Mouse (Mus musculus) adrenal gland, adult 18-20 months (tissue): ENCODE data around the gene Srarp. TPM values are rescaled to one million over a fixed set of nuclear protein-coding genes. Genes with fewer than 3 reads are reported as not detected.

Source experiments
- DNase-seq, 2 experiments: peaks; one replicate each; pipeline ENCODE4 v3.0.0; 2021 to 2022; ENCODE audit warnings: low spot score in 2 of 2
- total RNA-seq, 2 experiments: library from RNA; stranded (reverse); gene quantifications; 1 replicate in 1 of 2; 2 replicates in 1 of 2; pipeline ENCODE4 v1.2.3; 2021

Srarp gene
- total RNA-seq, 2 experiments from 2014 or later: 0.35 TPM; not detected in 1

DNA sequence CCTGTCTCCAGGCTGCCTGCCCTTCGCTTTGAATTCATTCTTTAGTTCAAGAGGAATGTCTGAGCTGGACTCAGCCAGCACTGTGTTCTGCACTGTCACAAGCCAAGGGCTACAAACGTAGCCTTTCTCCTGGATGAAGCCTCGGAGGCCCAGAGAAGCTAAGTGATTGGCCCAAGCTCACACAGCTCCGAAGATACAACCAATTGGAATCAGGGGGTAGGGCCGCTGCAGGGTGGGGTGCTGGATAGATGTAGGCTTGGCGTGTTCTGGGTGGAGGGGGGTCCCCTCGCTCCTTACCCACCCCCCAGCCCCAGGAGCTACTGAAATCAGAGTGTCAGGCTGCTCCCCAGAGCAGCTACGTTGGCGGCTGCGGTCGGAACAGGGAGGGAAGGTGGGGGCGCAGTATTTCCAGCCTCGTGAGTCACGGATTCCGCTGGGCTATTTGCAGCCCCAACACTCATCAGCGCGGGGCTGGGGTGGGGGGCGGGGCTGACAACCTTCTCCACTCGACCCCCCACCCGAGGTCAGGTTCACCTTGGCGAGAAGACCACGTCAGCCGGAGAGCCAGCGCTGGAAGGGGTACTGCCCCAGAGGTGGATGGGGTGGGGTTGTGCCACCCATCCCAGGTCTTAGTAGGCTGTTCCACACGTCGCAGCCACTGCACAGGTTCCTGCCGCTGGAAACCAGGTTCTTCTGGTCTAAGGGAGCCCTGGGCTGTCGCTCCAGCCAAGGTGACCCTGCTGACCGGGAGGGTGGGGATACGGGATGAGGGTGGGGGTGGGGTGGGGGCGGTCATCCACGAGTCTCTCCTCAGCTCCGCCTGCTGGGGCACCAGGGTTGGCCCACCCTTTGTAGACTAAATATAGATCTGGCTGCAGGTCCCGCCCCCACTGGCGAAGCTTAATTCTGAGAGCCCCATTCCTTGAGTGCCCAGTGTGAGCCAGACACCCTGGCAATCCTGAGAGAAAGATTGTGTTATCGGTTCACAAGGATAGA lies 10.1 kb downstream of the Srarp start:
- DNase-seq: no peak

DNA sequence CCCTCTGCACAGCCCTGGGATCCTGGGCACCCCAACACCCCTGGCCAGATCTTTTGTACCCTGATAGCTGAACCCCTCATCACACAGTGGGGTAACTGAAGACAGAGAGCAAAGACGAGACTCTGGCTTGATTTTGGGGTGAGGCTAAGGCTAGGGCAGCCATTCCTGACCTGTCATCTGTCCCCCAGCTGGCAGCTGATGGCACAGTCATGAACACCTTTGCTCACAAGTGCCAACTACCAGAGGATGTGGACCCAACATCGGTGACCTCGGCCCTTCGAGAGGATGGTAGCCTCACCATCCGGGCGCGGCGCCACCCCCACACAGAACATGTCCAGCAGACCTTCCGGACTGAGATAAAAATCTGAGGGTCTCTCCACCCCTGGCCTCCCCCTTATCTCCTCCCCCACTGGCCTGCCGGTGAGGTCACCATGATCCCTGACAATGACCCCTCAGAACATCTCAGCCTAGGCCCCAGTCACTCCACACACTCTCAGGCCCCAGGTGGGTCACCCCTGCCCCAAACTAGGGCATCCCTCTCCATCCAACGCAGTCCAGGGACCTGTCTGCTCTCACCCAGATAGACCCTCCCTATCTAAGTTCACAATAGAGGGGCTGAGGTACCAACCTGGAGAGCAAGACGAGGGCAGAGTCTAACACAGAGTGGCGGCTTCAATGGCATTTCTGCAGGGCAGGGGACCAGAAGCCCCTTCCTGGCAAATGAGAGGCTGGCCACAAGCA lies 12.0 kb downstream of the Srarp start:
- no peak for DNase-seq

DNA sequence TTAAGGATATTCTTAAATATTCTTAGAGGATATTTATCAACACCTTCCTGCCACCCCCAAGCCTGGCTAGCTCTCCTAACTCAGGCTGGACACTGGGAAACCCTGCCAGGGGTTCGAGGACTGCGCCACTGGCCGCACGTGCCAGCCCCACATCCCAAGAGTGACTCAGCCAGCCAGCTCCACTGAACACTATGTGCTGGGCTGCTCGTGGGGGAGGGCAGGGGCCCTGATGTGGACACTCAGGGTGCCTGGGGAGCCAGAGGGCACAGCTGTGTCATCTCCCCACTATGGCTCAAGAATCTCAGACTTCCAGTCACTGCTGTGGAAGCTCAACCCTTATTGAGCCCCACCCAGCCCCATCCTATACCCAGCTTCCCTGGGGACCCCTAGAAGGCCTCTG lies 12.6 kb downstream of the Srarp start:
- DNase-seq: no peak

DNA sequence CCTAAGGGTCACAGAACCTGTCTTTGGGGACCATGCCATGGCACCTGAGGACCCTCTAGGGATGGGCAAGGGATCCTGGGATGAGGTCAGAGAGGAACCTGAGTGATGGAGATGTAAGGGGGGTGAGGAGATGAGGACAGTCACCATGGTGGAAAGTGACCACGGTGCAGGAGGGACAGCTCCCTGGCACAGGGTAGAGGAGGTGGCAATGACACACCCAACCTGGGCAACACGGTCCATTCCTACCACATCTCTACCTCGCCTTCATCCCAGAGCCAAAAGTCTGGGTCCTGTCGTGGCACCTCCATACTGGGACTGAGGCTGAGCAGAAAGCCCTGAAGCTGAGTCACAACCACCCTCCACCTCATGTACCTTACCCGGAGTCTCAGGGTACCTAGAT lies 13.1 kb downstream of the Srarp start:
- DNase-seq: no peak

DNA sequence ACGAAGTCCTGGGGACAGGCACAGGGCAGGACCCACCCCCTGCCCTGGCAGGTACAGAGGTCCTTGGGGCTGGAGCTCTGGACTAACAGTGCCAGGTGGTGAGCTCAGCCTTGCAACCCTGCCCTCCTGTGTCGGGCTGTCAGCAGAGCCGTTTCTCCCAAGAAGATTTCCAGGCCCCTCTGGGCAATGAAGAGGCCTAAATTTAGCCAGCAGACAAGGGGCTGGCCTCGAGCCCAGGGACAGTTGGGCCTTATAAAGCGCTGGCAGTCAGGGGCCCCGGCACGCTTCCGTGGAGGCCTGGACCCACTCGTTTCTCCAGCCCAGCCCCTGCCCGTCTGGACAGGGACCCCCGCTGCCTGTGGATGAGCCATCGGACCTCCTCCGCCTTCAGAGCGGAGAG lies 14.5 kb downstream of the Srarp start:
- no peak for DNase-seq

DNA sequence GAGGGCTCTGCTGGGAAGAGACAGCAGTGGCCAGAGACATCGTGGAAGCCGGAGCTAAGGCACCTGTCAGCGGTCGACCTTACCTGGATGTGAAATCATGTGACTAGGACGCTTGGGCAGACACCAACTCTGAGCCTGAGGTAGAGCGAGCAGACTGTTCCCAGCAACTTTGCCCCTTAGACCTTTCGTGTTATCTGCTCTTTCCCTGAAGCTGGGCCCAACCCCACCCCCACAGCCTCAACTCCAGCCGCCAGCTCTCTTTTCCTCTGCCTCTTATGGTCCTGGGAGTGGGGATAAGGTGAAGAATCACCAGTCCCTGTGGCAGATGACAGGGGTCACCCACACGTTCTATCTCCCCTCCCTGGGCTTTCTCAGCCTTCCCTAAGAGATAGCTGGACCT lies 15.0 kb downstream of the Srarp start:
- DNase-seq: no peak

DNA sequence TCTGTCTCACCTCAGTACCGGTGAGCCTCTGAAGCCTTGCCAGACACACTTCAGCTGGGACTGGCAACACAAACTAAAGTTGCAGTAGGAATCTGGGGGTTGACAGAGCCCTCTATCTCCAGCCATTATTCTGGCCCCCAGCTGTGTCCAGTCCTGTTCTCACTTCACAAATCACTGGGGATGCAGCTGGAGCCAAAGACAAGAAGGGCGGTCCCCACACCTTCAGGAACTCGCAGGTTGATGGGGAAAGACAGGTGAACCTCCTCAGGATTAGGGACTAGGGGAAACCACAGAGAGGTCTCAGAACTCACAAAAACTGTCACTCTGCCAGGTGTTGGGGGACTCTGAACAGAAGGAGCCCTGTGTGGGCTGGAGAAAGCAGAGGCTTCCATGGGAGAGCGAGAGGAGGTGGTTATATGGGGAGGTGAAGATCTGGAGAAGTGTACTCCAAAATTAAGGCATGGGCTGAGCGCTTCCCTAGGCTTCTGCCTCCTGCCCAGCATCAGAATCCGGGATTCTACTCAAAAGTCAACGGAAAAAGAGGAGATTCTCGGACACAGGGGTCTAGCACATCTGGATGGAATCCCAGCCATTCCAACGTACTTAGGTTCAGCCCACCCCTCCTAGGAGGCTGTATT lies 15.6 kb downstream of the Srarp start, which contains the start of gene Hspb7:
TSS of gene Hspb7 (plus strand) at position 588 of the 638 bp plus-strand sequence.
- no peak for DNase-seq

DNA sequence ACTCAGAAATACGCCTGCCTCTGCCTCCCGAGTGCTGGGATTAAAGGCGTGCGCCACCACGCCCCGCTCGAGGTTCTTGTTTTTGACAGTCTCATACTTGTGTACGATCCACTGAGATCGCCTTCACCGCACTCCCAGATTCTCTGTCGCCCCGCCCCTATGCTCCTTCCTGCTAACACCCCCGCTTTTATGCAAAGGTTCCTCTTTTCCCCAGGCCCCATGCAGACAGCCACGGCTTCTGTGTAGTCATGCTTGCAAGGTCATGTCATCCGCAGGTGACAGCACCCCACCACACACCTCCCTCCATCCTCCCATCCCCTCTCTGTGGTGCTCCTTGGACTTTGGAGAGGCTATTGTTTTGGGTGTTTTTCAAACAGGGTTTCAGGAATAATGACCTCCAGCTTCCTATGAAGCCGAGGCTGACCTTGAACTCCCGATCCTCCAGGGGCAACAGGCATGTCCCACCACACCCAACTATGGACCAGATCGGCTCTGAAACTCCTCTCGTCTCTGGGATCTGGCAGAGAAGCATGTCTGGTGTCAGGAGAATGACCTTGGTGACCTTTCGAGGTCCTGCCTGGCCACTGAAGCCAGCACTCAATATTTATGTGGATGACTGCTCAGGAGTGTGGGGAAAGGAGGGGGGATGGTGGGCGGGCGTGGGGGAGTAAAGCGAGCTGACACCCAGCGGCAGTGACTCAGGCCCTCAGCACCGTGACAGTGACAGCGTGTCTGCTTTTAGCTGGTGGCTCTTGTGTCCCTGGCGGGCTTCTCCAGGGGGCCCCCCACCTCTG lies 16.3 kb downstream of the Srarp start:
- DNase-seq: no peak

DNA sequence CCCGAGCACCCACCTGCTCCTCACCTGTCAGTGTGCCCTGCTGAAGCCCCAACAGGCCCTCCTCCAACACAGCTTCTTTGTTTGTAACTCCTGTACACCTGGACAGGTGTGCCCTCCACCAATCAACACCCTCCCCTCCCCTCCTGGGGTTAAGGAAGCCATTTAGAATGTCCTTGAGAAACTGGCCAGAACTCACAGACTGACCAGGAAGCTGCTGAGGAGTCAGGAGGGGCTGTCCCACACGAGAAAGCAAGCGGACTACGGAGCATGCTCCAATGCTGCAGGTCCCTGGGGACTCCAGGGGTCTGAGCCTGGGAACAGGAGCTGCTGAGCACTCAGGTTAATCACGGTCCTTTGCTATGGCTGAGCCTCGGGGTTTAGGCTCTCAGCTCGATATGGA lies 20.0 kb downstream of the Srarp start, which contains the start of gene Clcnkb:
TSS of gene Clcnkb (minus strand) at position 91 of the 400 bp plus-strand sequence.
- DNase-seq: no peak

DNA sequence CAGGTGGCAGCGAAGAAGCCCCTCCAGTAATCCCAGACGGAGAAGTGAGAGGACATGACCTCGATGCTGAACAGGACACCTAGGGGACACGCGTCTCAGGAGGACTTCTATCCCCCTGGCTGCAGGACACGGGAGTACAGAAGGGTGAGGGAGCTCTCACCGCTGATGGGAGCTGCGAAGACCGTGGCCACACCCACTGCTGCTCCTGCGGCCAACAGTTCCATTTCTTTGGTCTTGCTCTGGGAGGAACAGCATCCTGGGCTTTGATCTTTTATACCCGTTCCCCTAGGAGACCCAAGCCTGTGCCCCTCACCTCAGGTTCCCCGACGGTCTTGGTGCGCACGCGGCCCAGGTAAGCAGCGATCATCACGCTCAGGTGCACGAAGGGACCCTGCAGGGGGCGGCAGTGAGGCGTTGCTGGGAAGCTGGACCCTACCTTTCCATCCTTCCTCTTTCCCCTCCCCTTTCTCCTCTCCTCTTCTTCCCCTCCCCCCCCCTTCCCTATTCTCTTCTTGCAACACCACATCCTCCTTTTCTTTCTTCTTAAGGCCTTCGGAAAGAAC lies 24.4 kb downstream of the Srarp start:
- DNase-seq: no peak

DNA sequence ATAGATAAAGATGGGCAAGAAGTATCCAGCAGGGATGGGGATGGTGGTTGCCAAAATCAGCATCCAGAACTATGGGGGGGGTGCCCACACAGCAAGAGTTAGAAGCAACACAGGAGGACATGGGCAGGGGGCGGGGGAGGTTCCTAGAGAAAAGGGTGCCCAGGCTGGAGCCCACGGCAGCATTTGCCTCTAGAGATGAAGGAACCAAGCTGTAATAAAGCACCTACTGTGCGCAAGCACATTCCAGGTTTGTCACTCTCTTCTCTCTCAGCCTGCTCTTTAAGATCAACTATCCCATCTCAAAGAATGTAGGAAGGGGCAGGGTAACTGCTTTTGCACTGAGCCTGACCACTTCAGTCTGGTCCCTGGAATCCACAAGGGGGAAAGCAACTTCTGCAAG lies 27.3 kb downstream of the Srarp start:
- no peak for DNase-seq

DNA sequence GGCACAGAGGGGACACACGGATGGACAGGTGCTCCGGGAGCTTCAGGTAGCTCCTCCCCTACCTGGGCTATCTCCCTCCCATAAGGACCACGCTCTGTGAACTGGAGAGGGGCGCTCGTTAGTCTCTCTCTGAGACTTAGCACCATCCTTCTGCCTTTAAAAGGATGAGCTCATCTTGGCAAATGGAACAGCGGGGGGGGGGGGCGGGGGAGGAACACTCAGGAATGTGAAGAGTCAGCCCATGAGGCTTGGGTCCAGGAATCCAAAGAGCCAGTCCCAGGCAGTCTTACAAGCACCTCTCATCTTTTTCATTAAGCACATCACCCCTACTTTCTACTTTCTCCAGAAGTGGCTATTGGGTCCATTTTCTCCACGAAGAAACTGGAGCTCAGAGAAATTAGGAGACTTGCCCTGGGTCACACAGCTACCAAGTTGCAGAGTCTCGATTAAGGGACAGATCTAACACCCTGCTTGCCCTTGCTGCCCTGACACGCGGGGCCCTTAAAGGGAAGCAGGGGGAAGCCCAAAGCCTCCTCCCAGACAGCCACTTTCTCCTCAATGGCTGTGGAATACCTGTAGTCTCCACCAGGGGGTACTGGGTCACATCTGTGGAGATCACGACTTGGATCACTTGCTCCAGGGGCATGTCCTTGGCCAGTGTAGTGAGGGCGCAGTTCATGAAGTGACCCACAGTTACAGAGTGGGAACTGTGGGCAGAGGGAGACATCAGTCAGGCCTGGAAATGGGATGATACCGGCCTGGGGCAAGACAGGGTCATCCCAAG lies 29.2 kb downstream of the Srarp start:
- DNase-seq: peak in 1 of 2 experiments; percentile 48

DNA sequence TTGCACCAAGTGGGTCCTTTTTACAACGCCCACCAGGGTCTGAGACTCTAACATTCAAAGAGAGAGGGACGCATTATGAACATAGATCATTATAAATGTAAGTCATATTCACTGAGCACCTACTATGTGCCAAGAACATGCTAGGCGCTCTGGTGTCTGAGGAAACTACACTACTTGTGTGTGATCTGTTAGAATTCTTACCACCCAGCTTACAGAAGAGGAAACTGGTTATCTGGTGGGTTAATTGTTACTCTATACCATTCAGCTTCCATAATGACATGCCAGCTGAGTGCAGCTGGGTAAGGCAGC lies 30.6 kb downstream of the Srarp start:
- no peak for DNase-seq

DNA sequence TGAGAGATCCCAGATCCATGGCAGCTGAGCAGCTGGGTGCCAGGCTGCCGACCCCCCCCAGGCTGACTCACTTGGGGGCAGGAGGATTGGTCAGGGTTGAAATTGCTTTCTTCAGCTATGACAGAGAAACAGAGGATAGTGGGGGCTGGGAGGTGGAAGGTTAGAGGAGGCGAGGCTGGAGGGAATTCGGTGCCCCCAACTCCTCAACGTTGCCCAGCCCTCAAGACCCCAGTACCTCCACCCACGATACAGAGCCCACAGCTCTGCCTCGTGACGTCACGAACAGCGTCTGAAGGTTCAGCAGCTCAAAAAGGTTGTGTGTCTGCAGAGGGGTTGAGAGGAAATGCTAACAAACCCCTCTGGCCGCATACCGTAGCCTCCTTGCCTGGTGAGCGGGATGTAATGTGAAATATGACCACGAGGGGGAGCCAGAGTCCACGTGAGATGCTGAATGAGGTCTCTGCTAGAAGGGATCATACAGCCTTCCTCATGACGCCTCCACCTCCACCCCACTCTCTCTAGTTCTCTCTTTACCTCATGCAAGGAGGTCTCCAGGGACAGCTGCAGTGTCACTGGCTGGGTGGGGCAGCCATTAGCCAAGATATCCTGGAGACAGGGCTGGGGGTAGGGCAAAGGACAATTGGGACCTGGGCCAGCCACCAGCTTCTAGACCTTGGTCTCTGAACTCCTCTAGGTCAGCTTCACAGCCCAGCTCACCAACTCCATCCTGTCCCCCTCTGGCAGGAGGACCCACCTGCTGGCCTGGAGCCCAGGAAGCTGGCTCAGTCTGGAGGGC lies 31.2 kb downstream of the Srarp start:
- DNase-seq: peak; percentile 86 to 90

DNA sequence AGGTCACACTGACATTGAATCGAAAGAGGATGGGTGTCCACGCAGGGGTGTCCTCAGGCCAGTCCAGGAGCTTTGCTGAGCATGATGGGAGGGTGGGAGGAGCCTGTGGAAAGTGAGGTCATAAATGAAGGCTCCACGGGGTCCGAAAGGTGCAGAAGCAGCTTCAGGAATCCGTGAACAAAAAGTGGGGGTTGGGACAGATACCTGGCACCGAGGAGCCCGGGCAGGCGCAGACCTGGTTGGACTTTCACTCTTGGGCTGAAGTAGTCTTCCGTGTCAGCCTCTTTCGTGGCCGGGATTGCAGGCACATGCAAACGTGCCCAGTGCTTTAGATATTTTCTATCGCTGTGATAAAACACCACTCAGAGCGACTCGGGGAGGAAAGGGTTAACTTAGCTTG lies 35.7 kb downstream of the Srarp start:
- no peak for DNase-seq

DNA sequence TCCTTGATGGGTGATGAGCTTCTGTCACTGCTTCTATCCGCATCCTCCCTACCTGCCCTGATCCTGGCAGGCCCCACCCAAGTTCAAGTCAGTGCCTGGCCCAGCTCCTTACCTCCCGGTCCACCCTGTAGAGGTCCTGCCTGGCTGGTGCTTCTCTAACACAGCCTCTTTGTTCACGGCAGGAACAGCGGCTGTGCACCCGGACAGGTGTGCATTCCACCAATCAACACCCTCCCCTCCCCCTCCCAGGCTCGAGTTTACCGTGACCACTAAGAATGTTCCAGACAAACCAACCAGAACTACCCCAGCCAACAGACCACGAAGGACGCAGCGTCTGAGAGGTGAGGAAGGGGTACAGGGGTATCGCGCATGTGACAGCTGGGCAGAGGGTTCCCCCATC lies 37.4 kb downstream of the Srarp start, which contains the start of gene Clcnka:
TSS of gene Clcnka (minus strand) at position 180 of the 400 bp plus-strand sequence.
- no peak for DNase-seq

DNA sequence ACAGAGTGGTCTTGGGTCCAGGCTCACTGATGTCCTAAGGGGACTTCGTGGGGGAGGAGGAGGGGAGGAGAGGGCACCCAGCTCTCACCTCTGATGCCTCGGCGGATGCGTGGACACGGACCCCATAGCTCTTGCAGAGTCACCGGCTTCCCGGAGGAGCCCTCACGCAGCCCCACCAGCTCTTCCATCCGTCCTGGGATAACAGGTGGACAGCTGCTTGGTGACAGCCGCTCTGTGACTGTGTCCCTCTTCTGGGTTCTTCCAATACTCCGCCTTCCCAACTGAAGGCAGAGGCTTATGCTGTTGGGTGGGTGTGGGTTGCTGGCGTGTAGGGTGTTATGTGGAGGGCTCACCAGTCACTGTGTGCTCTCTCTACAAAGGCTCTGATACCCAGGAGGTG lies 38.0 kb downstream of the Srarp start:
- DNase-seq: no peak

DNA sequence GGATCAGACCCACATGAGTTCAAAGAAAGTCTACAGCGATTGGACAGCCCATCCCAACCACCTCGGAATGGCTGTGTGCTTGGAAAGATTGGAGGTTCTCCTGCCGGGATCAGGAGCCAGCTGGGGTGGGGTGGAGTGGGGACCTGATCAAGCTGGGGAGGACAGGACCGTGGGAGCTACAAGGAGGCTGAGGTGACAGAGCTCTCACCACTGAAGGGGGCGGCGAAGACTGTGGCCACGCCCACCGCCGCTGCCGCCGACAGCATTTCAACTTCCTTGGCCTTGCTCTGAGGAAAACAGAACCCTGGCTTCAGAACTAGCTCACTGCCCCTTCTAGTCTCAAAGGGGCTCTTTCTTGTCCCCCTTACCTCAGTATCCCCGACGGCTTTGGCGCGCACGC lies 41.2 kb downstream of the Srarp start:
- no peak for DNase-seq

DNA sequence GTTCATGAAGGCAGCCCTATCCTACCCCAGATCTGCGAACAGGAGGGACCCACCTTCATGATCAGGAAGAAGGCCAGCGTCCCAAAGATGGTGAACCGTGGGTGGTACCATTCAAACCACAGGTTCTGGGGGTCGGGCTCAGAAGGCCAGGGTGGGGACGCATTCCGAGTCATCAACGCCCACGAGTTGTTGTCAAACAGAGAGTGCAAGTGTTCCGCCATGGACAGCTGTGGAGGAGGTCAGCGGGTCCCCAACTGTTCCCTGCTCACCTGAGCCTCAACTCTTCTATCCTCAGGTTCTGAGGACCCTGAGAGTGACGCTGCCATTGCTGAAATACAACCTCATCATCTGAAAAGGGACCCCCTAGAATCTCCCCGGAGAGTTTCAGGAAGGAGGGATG lies 44.6 kb downstream of the Srarp start:
- no peak for DNase-seq
